In the genomic region with DNA sequence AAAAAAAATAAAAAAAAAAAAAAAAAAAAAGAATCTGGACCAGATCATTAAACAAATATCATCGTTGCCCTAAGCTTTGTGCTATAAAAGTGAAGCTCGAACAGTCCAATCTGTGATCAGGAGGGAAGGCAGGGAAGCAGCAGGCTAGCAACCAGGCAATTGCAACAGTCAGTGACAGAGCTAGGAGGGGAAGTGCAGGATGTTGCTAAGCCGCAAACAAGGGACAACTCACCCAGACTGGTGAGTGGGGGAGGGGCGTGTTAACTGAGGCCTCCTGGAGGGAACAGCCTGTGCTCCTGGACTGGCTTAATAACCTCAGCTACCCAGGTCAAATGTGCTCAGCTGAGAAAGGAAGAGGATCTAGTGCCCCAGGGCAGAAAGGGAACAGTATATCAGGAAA, we compare ENCODE assay signal across 8 mouse cellular contexts. TPM values are rescaled to one million over a fixed set of nuclear protein-coding genes. Genes with fewer than 3 reads are reported as not detected.
DNase-seq lines count a peak whose midpoint lies in the region; ATAC-seq and TF ChIP-seq lines count a peak whose summit lies in the region.

No protein-coding gene starts in this region.

- no peak overlapping the region for H3K9ac ChIP-seq in ES-Bruce4 (ENCODE audit: low read depth, poor library complexity, severe bottlenecking)
- no peak overlapping the region for H3K9ac ChIP-seq in embryonic facial prominence, embryonic 14.5 days (ENCODE audit: low read depth, low read length)

- H3K4me2 ChIP-seq in embryonic facial prominence, embryonic 14.5 days (ENCODE audit: low read depth, low read length) = no peak overlapping the region

- no peak for ATAC-seq in embryonic facial prominence, embryonic 14.5 days (ENCODE audit: low read depth)

- no peak overlapping the region for H3K27ac ChIP-seq in ES-Bruce4 (ENCODE audit: insufficient read depth, low read length)
- no peak overlapping the region for H3K27ac ChIP-seq in embryonic facial prominence, embryonic 14.5 days (replicated peaks; ENCODE audit: low read depth, low read length)
- H3K27ac ChIP-seq in limb, embryonic 10.5 days = peak overlapping the region; percentile 62; the same call in 1 of the 2 replicates

- WGBS in embryonic facial prominence, embryonic 14.5 days = 16% methylated on average over 4 of the region's 4 CpGs
- 3% methylated on average over 4 of the region's 4 CpGs for whole genome bisulfite sequencing in limb, embryonic 10.5 days

- intact Hi-C loops in gastrocnemius, postnatal 36 days (cut with DNase I) = no loop called here

- H3K36me3 ChIP-seq in ES-Bruce4 (ENCODE audit: control insufficient read depth, insufficient read depth, low read length, poor library complexity, severe bottlenecking) = no peaks in the 10 kb centered on the region
- H3K36me3 ChIP-seq in embryonic facial prominence, embryonic 14.5 days (ENCODE audit: control insufficient read depth, insufficient read depth, low read length) = no peaks in the 10 kb centered on the region
- no peaks in the 10 kb centered on the region for H3K36me3 ChIP-seq in limb, embryonic 10.5 days

- peak; percentile 56 for DNase-seq in gastrocnemius, adult 18-20 months (ENCODE audit: low spot score)
- no peak for DNase-seq in gastrocnemius, postnatal 36 days
- DNase-seq in embryonic facial prominence, embryonic 14.5 days (ENCODE audit: low spot score) = peak; percentile 46
- peak; percentile 68 for DNase-seq in limb, embryonic 10.5 days (ENCODE audit: low spot score)
- peak; percentile 86 for DNase-seq in naive thymus-derived CD4-positive, alpha-beta T cell, adult 2 months (ENCODE audit: low read depth)
- no peak for DNase-seq in left cerebral cortex, adult 8-10 months (ENCODE audit: low spot score in 2 of 2)
- no peak for DNase-seq in frontal cortex, postnatal 10 days (ENCODE audit: low spot score in 2 of 2)

- peak; percentile 78; the same call in 1 of the 2 replicates for TF ChIP-seq EP300 in ES-Bruce4 (IDR thresholded peaks at IDR 0.05; ENCODE audit: insufficient read depth, low read depth, low read length)

- H3K4me1 ChIP-seq in ES-Bruce4 (ENCODE audit: control insufficient read depth, insufficient read depth, low read length) = no peaks in the 10 kb centered on the region
- H3K4me1 ChIP-seq in embryonic facial prominence, embryonic 14.5 days (ENCODE audit: control insufficient read depth, insufficient read depth, low read length) = peaks cover 13% of the 10 kb centered on the region
- H3K4me1 ChIP-seq in limb, embryonic 10.5 days = peaks cover 52% of the 10 kb centered on the region

- no peak overlapping the region for H3K4me3 ChIP-seq in ES-Bruce4 (ENCODE audit: low read depth, low read length)
- no peak overlapping the region for H3K4me3 ChIP-seq in embryonic facial prominence, embryonic 14.5 days (ENCODE audit: low read depth, low read length)
- no peak overlapping the region for H3K4me3 ChIP-seq in limb, embryonic 10.5 days

- TF ChIP-seq POLR2A in ES-Bruce4 (IDR thresholded peaks at IDR 0.05; ENCODE audit: insufficient read depth, low read length) = no peak

- TF ChIP-seq CTCF in ES-Bruce4 (IDR thresholded peaks at IDR 0.05; ENCODE audit: low read depth, low read length) = no peak

- H3K9me3 ChIP-seq in ES-Bruce4 (replicated peaks; ENCODE audit: control insufficient read depth, insufficient read depth, low read length, poor library complexity, severe bottlenecking) = no peaks in the 10 kb centered on the region
- H3K9me3 ChIP-seq in embryonic facial prominence, embryonic 14.5 days (ENCODE audit: control insufficient read depth, low read length) = no peaks in the 10 kb centered on the region
- no peaks in the 10 kb centered on the region for H3K9me3 ChIP-seq in limb, embryonic 10.5 days (replicated peaks)

- peaks cover 3% of the 10 kb centered on the region; the same call in 1 of the 2 replicates for H3K27me3 ChIP-seq in ES-Bruce4 (ENCODE audit: control insufficient read depth, insufficient read depth, low read length, poor library complexity, severe bottlenecking)
- H3K27me3 ChIP-seq in embryonic facial prominence, embryonic 14.5 days (replicated peaks; ENCODE audit: control insufficient read depth, insufficient read depth, low read length) = no peaks in the 10 kb centered on the region
- H3K27me3 ChIP-seq in limb, embryonic 10.5 days (ENCODE audit: low read depth, poor library complexity, severe bottlenecking) = no peaks in the 10 kb centered on the region

RNA-seq across cellular contexts. Expression of a gene that starts 6.6 kb away (rescaled TPM):
- total RNA-seq in gastrocnemius, adult 18-20 months (2021) = 10 to 100 TPM; 10.1 to 11.0 TPM
- 10 to 100 TPM; 13.2 to 15.4 TPM for total RNA-seq in gastrocnemius, postnatal 36 days (2021)
- 51.5 and 60.2 TPM in 2 replicates for polyA plus RNA-seq in ES-Bruce4 (2011; ENCODE audit: insufficient read depth, insufficient read length, low read depth, missing spikeins)
- 49.6 and 61.0 TPM in 2 replicates for polyA plus RNA-seq in embryonic facial prominence, embryonic 14.5 days (2014; fragmentation: Nextera tagmentation; extraction: Ambion mirVana)
- polyA plus RNA-seq in limb, embryonic 10.5 days (2016; fragmentation: Nextera tagmentation; extraction: Ambion mirVana) = 104 and 105 TPM in 2 replicates
- 10 to 100 TPM; 36.1 to 50.1 (median 42.7) TPM for total RNA-seq in left cerebral cortex, adult 8-10 months (2022)

Comparison
In these comparisons a context has a peak if more than half of its experiments do, and no peak if none do; other contexts are left out.
1. DNase-seq: peak in gastrocnemius, adult 18-20 months (single experiment), embryonic facial prominence, embryonic 14.5 days (single experiment), limb, embryonic 10.5 days (single experiment) and naive thymus-derived CD4-positive, alpha-beta T cell, adult 2 months (single experiment); none in gastrocnemius, postnatal 36 days (0 of 2), left cerebral cortex, adult 8-10 months (0 of 2) and frontal cortex, postnatal 10 days (0 of 2).